Mouse (Mus musculus) left cerebral cortex, postnatal 36 days (tissue): ENCODE measurements at regions not wholly inside any gene's neighbourhood (a gene's known extent, or its start where the extent isn't known, plus 50 kb on each side); places are given as distances from the start of the nearest gene placed in this dataset.

ENCODE experiments used
- DNase-seq, 2 experiments: peaks; one replicate each; pipeline ENCODE4 v3.0.0; 2021 to 2022; ENCODE audit warnings: low spot score in 2 of 2, mixed read lengths in 1 of 2
- intact Hi-C: fragments of 180-260 bp; cut with DNase I; formaldehyde crosslinking; loops from one replicate; pipeline ENCODE4 v1.15.1; 2025

DNA sequence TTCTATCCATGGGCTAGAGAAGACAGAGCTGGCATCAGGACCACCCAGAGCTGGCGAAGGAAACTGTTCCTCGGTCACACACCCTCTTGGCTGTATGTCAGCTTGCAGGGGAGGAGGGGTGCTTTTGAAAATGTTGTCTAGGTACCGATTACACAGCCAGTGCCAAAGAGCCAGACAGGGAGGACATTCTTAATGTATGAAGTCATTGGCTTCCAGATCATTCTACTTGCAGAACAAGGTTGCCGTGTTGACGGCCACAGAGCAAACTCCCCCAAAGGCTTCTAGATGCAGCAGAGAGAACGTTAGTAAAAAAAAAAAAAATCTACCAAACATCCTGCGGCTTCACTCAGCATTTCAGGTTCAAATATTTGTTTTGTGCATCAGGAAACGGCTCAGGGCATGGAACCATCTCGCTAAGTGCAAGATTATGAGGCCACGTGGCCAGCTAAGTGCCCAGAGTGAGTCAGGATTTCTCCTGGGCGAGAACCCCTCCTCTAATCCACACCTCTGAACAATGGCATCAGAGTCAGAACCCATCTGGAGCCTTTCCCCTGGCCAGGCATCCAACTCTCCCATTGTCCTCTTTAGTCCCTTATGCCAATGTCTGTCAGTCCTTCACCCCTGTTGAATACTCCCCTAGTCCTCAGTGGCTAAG, 80.1 kb upstream of the Ubl3 start:
- no peak for DNase-seq
- intact Hi-C loops, result no loop called here

DNA sequence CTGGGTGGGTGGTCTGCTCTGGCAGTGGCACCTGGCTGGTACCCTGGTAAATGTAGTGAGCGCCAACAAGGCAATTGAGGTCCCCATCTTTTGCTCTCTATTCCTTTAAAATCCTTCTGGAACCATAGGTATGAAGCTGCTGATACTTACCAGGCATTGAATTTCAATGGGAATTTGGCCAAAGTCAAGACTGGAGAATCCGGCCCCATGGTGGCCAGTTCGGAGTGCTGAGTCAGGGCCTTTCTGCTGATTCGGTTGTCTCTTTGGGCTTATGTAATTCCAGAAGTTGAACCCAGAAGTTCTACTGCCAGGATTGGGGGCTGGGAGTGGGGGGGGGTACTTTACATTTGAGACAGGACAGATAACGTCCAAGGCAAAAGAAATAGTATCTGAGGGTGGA, 79.0 kb upstream of the Ubl3 start:
- no peak for DNase-seq
- intact Hi-C loops, result no loop called here

DNA sequence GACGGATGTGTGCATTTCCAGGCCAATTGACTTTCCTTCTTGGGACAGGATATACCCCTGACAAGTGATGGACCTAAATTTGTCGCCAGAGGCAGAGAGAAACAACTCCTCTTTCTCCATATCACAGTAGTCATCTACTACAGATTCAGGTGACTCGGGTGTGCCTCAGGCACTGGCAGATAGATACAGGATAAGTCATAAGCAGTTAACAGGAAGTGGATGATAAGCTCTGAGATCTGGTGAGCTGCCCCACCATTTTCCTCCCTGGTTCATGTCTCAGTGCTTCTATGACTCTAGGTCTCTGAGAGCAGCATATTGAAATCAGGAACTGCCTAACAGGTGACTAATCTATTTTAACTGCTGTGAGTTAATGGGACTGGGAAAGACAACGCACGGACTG, 73.4 kb upstream of the Ubl3 start:
- intact Hi-C loops, result loop anchor here (5.0 kb wide), 1 partner anchor 74 kb away; the partner anchor contains the start of gene Ubl3
- DNase-seq, result no peak

DNA sequence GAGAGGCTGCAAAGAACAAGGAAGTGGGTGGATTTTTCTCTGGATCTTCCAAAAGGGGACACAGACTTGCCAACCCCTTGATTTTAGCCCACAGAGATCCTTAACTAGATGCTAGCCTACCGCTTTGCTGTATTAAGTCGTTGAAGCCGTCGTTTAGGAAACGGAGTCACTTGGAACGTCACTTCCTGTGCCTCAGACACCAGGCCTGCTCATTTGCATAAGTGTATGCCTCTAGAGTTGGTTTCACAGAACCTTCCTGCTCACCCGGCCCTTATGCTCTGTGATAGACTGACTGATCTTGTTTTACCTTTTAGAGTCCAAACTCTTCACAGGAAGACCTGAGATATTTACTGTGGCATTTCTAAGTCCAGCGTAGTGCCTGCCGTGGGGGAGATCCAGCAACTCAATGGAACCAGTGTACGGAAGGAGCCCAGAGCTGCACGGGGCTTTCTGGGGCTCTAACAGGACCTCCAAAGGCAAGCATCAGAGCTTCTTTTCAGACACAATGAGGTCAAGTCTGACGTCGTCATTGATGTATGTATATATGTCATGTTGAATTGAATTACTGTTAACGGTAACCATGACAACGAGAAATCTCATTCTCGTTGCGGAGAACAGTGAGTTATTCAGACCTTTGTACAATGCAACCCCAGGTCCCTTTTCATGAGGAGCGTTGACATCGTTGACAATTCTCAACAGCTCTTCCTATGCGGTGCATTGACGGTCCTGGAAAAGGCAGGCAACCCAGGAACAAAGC, 72.2 kb upstream of the Ubl3 start:
- no peak for DNase-seq
- intact Hi-C loops, result loop anchor here (5.0 kb wide), 1 partner anchor 73 kb away; the partner anchor contains the start of gene Ubl3

DNA sequence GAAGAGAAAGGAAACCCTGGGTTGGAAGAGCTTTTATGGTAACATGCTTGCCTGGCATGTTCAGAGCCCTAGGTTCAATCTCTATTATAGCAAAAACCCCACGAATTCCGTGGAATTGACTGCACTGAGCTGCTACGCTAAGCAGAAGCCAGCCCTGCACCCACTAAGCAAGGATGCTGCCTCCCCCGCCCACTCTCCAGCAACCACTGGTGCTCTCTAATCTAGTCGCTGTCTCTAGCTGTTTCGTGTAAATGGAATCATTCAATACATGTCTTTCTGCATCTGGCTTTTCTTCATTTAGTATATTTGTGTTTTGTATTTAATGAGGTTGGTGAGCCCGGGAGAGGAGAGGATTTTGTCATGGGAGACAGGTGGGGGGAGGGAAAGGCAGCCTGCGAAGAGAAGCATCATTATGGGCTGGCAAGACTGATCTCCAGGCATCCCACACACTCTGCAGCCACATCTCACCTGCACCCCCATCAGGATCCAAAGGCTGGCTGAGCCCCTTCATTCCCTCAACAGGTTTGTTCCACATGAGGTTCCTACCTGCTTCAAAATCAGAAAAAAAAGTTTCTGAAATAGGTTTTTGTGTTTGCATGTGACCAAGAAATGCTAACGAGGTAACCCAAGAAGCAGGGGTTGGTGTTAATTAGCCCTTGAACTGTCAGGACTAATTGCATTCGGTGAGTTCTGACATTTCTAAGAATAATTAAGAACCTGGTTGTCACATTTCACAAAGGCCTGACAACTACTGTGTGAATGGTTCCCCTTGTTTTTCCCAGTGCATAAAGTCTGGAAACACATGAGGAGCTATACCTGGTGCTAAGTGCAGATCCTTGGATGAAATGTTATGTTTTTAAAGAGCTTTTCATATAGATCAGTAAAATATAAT, 68.6 kb upstream of the Ubl3 start:
- intact Hi-C loops, result no loop called here
- DNase-seq, result peak; percentile 12 to 17

DNA sequence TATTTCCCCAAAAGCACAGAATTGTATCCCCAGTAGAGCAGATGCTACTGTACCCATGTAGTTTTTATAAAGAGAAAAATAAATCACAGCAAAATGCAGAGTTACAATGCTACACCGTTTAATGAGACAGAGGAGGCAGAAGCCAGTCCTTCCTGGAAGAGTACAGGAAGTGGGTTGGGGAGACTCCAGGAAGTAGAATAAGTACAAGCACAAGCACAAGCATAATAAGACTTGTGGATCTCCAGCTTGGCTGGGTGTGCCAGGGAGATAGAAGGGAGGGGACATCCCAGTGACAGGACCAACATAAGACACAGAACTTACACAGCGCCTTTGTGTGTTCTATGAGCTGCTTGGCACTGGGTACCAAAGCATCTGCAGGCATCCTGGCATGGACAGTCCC, 67.3 kb upstream of the Ubl3 start:
- intact Hi-C loops, result no loop called here
- DNase-seq, result no peak

DNA sequence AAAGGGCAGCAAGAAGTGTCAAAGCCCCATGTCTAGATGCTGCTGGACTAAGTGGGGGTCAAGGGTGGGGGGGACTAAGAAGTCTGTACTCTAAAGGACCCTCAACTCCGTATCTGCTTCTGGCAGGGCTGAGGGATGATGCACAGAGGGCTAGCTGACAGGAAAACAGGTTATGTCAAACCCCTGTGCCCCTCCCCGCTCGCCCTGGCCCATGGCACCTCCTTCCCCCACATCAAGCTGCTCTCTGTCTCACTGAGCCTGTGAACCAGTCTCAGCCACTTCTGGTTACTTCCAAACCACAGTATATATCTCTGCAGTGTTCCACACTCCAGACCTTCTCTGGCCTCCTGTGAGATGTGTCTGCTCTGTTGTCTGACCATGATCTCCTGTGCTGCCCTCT, 63.8 kb upstream of the Ubl3 start:
- intact Hi-C loops, result no loop called here
- DNase-seq, result no peak

DNA sequence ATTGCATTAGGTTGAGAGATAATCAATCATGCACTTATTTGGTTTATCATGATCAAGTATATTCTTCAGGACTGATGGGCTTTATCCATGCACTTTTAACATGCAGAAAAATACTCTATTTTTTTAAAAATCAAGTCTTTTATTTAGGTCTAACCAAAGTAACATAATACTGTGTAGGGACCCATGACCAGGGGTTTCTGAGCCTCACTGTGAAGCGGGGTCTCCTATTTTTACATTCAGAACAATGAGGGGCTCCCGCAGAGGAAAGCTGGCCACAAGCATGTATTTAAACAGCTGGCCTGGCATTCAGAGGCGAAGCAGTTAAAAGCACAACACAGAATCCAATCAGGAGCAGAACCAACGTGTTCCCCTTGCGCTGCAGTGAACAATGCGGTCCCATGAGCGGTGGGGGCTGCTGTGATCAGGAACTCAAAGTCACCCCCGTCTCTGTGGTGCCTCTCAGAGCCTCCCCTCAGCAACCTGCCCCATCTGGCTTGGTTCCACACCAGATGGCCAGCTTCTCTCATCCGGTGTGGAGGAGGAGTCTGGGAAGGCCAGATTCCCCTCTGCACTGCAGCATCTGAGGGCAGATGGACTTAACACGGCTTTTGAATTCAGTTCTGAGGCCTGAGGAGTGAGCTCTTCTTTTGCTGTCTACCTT, 63.2 kb upstream of the Ubl3 start:
- intact Hi-C loops, result no loop called here
- no peak for DNase-seq

DNA sequence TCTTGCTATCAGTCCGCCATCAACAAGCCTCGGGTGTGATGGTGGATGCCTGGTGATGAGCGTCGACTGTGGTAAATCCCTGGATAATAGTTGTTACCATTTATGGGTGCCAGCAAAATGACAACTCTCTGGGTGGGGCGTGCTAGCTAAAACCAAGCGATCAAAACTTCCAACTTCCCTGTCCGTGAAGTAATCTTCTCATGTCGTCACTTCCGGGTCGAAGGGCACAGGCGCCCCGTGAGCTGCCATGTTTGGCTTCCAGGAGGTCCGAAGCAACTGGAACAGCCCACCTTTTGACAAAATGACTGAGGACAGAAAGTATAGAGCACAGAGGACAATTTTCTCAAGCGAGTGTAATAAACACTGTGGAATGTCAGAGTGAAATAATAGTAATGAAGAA, 62.5 kb upstream of the Ubl3 start:
- no peak for DNase-seq
- intact Hi-C loops, result no loop called here

DNA sequence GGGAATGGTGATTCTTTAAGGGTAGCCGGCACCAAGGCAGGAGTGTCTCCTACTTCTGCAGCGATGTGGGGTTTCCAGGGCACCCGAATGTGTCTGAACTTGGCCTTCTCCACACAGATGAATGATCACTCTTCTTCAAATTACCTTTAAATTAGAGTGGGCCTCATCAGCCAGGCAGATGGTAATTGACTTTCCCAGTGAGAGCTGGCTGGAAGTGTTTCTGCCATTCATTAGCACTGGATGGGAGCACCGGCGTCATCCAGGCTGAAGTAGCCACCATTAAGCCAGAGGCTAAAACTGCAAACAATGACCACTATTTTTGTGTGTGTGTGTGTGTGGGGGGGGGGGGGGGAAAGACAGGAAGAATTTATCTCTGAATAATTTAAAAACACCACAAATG, 58.7 kb upstream of the Ubl3 start:
- no peak for DNase-seq
- intact Hi-C loops, result no loop called here

DNA sequence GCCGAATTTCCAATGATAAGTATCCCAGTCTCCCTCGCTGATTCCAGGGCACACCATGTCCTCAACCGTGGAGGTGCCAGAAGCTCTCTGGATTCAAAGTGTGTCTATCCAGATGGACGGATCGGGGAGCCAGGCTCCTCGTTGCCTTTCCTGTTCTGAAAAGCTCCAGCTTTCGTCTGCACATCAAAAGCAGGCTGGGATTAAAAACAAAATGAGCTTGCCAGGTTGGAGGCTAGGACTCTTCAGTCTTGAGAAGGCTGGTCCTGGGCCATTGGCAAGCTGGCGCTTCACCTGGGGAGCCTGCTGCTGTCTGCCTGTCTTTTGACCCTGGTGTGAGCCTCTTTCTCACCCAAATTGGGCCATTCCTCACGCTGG, 56.9 kb upstream of the Ubl3 start:
- intact Hi-C loops, result no loop called here
- no peak for DNase-seq

DNA sequence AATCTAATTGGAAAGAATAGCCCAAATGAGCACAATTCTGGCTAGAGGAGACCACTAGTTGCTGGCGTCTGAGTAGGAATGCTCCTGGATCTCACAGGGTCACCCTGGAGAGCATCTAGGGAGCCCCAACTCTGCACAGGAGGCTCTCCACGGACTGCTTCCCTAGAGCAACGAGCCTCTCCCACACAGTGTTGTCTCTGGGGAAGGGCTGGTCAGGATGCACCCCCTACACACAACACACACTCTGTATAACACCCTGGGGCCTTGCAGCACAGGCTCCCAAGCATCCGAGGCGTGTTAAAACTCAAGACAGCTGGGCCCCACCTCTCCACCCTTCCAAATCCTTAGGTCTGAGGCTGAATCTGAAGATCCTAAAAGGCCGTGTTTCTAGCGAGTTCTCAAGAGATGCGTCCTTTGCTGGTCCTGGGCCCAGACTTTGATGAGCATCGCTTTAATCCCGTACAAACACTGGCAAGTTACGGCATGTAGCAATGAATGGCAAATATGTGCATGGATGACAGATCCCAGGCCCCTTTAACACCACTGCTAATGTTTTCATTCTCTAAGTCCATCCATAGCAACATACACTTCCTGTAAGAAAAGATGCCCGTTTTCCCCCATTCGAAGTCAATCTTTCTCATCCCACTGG, 56.4 kb upstream of the Ubl3 start:
- intact Hi-C loops, result no loop called here
- DNase-seq, result no peak

DNA sequence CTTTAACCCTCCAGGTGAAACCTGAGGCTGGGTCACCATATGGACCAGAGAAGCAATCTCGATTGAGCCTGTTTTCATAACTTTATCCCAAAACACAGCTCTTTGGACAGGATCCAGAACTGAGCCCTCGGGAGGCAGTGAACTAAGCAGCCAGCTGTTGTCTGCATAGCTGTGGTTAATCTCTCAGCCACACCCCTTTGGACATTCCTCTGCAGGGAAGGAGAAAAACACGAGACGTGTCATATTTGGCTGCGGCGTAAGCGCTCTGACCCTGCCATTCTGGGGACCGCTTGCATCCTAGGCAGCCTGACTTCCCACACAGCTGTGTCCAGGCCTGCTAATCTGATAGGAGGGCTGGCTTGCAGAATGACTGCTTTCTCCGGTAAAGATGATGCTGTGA, 55.6 kb upstream of the Ubl3 start:
- DNase-seq, result no peak

DNA sequence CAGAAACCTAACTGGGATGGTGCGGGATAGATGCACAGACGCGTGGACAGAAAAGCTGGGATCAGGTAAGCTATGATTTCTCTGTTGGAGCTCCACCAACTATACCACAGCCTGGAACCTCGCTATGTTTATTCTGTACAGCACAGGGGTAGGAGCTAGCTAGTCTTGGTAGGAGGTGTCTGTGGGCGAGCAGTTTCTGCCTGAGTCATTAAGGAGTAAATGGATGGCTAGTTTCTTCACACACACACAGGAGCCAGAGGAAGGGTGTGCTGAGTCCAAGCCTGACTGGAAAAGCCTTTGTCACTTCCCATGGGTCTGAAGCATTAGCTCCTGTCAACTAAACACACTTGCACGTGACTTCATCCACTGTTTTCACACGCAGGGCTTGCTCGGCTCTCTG, 53.1 kb upstream of the Ubl3 start:
- peak in 1 of 2 experiments; percentile 7 for DNase-seq
- intact Hi-C loops, result no loop called here

More for the DNA sequence above, 55.6 kb upstream of the Ubl3 start:
- intact Hi-C loops, result no loop called here
